Mouse (Mus musculus): ENCODE data around the gene H2afy2.

The H2afy2 gene

GRCm38 (mm10) chr10:61784414-61784813, 467 bp upstream of the H2afy2 start:
- DNase-seq (ENCODE audit: low spot score), result no peak

GRCm38 (mm10) chr10:61782799-61783611, 942 bp downstream of the H2afy2 start:
- peak; percentile 88 for DNase-seq (ENCODE audit: low spot score)

GRCm38 (mm10) chr10:61781461-61782128, 2.4 kb downstream of the H2afy2 start:
- peak; percentile 29 for DNase-seq (ENCODE audit: low spot score)

GRCm38 (mm10) chr10:61766806-61767205, 17.1 kb downstream of the H2afy2 start:
- DNase-seq (ENCODE audit: low spot score), result no peak

GRCm38 (mm10) chr10:61765558-61765957, 18.4 kb downstream of the H2afy2 start:
- no peak for DNase-seq (ENCODE audit: low spot score)

GRCm38 (mm10) chr10:61764689-61765088, 19.3 kb downstream of the H2afy2 start:
- DNase-seq (ENCODE audit: low spot score), result no peak

- DNase-seq (ENCODE audit: low spot score), result no peak
These were observed 24.1 kb downstream of the H2afy2 start for GRCm38 (mm10) chr10:61759869-61760268.

GRCm38 (mm10) chr10:61758904-61759303, 25.0 kb downstream of the H2afy2 start:
- DNase-seq (ENCODE audit: low spot score), result no peak

GRCm38 (mm10) chr10:61757022-61757421, 26.9 kb downstream of the H2afy2 start:
- DNase-seq (ENCODE audit: low spot score), result no peak

GRCm38 (mm10) chr10:61753071-61753470, 30.9 kb downstream of the H2afy2 start:
- no peak for DNase-seq (ENCODE audit: low spot score)

- DNase-seq (ENCODE audit: low spot score), result no peak
These were observed 32.3 kb downstream of the H2afy2 start for GRCm38 (mm10) chr10:61751534-61752219.

- DNase-seq (ENCODE audit: low spot score), result no peak
These were observed 33.9 kb downstream of the H2afy2 start for GRCm38 (mm10) chr10:61750014-61750413.

- DNase-seq (ENCODE audit: low spot score), result no peak
These were observed 36.6 kb downstream of the H2afy2 start for GRCm38 (mm10) chr10:61747302-61747701.

GRCm38 (mm10) chr10:61745133-61745532, 38.8 kb downstream of the H2afy2 start:
- DNase-seq (ENCODE audit: low spot score), result peak; percentile 41

- DNase-seq (ENCODE audit: low spot score), result no peak
These were observed 41.6 kb downstream of the H2afy2 start for GRCm38 (mm10) chr10:61742336-61742735.

- DNase-seq (ENCODE audit: low spot score), result peak; percentile 30
These were observed 42.1 kb downstream of the H2afy2 start for GRCm38 (mm10) chr10:61741873-61742272.

GRCm38 (mm10) chr10:61741306-61741705, 42.6 kb downstream of the H2afy2 start:
- DNase-seq (ENCODE audit: low spot score), result no peak

- DNase-seq (ENCODE audit: low spot score), result no peak
These were observed 45.8 kb downstream of the H2afy2 start for GRCm38 (mm10) chr10:61738126-61738525.

GRCm38 (mm10) chr10:61737537-61737936, 46.4 kb downstream of the H2afy2 start:
- DNase-seq (ENCODE audit: low spot score), result no peak

GRCm38 (mm10) chr10:61736671-61737078, 47.3 kb downstream of the H2afy2 start:
- DNase-seq (ENCODE audit: low spot score), result no peak

GRCm38 (mm10) chr10:61734377-61734776, 49.6 kb downstream of the H2afy2 start:
- peak; percentile 62 for DNase-seq (ENCODE audit: low spot score)

- DNase-seq (ENCODE audit: low spot score), result no peak
These were observed 53.8 kb downstream of the H2afy2 start for GRCm38 (mm10) chr10:61730171-61730570.

GRCm38 (mm10) chr10:61729181-61729580, 54.8 kb downstream of the H2afy2 start:
- no peak for DNase-seq (ENCODE audit: low spot score)

All from retina, embryonic 14.5 days (tissue).